Mouse (Mus musculus): ENCODE data around the gene Pramel7.
"Not testable (repeated sequence)": the region's sequence is repeated elsewhere in the genome, so short reads cannot be mapped to it uniquely, and the experiment has no call there.

Pramel7 gene

DNA sequence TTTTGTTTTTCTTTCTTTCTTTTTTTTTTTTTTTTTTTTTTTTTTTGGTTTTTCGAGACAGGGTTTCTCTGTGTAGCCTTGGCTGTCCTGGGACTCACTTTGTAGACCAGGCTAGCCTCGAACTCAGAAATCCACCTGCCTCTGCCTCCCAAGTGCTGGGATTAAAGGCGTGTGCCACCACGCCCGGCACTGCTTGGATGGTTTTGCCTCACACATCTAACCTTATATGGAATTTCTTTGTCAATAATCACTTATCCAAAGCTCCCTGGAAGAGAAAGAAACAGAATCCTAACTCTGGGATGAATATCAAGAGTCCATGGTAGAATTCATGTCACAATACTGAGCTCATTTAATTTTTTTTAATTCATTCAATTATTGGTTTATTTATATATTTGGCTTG lies at the start of gene Pramel7:
Pramel7 (minus strand) TSS at position 101 of the 400 bp plus-strand sequence.
- not testable (repeated sequence) for DNase-seq

- DNase-seq = no peak
Measured at GRCm38 (mm10) chr2:87545442-87545841, 48.5 kb upstream of the Pramel7 start, which contains the start of gene Olfr1128. Gene Olfr1128, minus strand, starts transcription at chr2:87545542.

DNA sequence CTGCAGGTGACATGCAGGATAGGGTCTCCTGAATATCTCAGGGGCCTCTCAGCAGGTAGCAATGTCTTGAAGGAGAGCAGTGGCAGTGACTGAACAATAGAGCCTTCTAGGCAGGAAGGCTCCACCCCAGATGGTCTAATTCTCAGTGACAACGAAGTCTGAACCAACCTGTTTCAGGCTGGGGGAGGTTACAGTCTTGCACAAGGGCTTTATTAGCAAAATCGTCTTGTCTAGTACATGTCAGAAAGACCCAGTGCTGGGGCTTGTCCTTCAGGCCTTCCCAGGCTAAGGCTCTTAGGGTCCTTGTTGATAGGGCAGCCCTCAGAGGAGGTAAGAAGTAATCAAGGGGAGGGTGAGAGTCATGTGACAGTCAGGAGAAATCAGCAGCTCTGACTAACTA lies 37.9 kb upstream of the Pramel7 start:
- DNase-seq = no peak

DNA sequence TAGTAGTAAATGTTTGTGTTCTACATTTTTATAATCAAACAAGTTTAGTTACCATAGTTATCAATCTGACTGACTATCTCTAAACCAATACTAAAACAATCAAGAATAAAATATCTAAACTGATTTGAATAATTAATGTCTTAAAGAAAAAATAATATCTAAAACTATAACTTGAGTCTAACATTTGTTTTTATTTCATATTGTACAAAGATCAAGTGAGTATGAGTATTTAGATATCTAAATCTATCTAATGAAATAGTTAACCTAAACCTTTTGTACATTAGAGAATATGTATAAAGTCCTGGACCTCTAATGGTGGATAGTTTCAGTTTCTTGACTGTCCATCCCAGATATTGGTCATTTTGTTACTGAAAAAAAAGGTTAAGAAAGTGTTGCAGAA lies 34.6 kb upstream of the Pramel7 start, which contains the start of gene Olfr153:
Olfr153 (plus strand) TSS at position 301 of the 400 bp plus-strand sequence.
- no peak for DNase-seq

GRCm38 (mm10) chr2:87525899-87526616 lies 29.2 kb upstream of the Pramel7 start:
- not testable (repeated sequence) for DNase-seq

DNA sequence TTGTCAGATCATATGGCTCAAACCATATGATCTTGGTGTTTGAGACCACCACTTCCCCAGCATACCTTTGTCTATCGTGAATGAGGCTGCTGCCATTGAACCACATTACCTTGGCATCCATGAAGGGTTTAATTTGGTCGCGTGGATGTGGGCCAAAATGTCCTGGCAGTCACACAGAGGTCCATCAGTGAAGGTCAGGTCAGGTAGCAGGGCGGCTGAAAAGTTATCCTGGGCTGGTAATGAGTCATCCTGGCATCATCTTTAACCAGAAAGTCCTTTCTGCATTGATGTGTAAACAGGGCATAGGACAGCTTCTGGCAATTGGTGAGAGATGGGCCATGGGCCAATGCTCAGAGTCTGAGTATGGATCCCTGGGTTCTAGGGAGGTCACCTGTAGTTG lies 23.8 kb upstream of the Pramel7 start:
- DNase-seq = peak; percentile 93

DNA sequence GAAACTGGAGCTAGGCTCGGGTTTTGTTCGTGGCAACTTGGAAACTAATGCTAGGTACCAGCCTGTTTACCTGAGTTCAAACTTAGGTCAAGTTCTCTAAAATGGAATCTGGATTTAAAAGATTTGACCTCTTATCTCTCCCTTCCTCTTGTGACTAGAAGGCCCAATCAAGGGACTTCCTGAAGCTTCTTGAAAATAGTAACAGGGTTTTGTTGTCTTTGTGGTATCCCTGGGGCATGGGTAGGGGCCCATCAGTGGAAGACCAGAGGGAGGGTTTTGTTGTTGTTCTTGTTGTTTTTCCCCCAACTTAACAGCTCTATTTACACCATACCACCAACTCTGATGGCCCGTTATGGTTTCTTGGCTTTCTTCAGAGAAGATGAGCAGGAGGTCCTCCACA lies 19.7 kb upstream of the Pramel7 start:
- peak; percentile 16 for DNase-seq

- DNase-seq = peak; percentile 35
Measured at GRCm38 (mm10) chr2:87515457-87516060, 18.7 kb upstream of the Pramel7 start.

GRCm38 (mm10) chr2:87515046-87515445 lies 18.2 kb upstream of the Pramel7 start:
- peak; percentile 49 for DNase-seq

- DNase-seq = peak; percentile 3
Measured at GRCm38 (mm10) chr2:87506265-87506664, 9.4 kb upstream of the Pramel7 start, which contains the start of gene Pramel6. Gene Pramel6, plus strand, starts transcription at chr2:87506565.

GRCm38 (mm10) chr2:87482276-87482675 lies 14.6 kb downstream of the Pramel7 start:
- peak; percentile 59 for DNase-seq

DNA sequence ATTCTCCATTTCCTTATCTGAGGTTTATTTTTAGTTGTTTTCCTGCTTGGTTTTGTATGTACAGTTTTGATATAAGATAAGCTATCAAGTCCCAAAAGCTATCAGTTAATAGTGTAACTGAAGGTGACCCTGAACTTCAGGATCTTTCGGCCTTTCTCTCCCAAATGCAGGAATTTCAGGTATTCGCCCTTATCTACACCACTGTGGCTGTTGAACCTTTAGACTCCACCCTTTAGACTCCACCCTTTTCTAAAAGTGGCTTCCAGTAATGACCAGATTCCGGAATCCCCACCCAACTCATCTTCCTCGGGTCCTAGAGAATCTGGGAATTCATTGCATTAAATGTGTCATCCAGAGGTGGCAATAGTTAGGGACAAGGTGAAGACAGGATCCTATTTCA lies 15.7 kb downstream of the Pramel7 start:
- DNase-seq = peak; percentile 57

GRCm38 (mm10) chr2:87480207-87480606 lies 16.7 kb downstream of the Pramel7 start:
- no peak for DNase-seq

DNA sequence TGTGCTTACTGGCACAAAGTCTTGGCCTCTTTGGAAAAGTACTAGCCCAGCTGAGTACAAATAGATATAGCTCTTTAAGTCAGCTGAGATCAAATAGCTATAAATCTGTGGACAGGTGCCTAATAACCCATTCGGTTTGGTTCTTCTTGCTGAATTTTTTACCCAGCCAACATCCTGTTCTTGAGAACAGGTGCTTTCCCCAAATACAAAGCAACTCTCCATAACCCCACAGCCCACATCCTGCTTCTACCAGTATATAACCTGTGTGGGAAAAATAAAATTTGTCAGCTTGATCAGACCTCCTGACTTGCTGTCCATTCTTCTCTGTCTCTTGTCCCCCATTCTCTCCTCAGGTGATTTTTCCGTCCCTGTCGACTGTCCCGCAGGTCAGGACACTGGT lies 35.1 kb downstream of the Pramel7 start:
- no peak for DNase-seq

GRCm38 (mm10) chr2:87453662-87454061 lies 43.2 kb downstream of the Pramel7 start, which contains the start of gene Olfr1126:
Gene Olfr1126, plus strand, starts transcription at chr2:87453962.
- DNase-seq = no peak
